Mouse (Mus musculus) layer of hippocampus, postnatal 14 days (tissue): ENCODE measurements around the gene Slc4a11. TPM values are rescaled to one million over a fixed set of nuclear protein-coding genes. Genes with fewer than 3 reads are reported as not detected.

Experiments used
- DNase-seq, 2 experiments: peaks; one replicate each; pipeline ENCODE4 v3.0.0; 2021 to 2022; ENCODE audit warnings: low spot score in 2 of 2, mixed read lengths in 1 of 2
- total RNA-seq, 2 experiments: library from RNA; stranded (reverse); gene quantifications; 2 replicates each; pipeline ENCODE4 v1.2.3; 2021

The Slc4a11 gene
- total RNA-seq, 2 experiments from 2014 or later: 0.12 to 0.48 TPM

DNA sequence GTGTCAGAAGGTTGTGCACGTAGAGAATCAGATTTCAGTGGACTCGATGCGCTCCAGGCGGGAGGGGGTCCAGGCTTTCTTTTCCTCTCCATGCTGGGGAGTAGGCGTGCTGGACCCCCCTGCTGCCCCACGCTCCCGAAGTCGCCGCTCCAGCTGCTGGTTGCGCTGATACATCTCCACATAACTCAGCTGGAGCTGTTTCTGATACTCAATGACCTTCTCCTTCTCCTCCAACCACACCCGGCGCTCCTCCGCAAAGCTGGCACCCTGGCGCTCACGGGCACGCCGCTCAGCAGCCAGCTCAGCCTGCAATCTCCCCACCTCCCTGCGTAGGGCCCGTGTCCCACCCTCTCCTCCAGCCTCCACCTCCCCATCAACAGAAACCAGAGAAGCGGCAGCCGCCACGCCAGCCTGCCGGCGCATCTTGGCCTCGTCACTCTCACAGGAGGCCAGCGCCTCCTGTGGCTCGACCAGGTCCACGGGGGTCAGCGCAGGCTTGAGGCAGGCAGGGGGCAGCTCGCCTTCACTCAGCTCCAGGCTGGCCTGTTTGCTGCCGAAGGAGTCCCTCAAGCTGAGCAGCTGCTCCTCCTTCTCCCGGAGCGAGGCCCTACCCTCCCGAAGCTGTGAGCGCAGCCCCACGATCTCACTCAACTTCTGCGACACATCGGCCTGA, 62.4 kb downstream of the Slc4a11 start:
- no peak for DNase-seq

Other genes with a start within 250 kb of the Slc4a11 start
- gene Ptpra, start 247.2 kb downstream of the Slc4a11 start, total RNA-seq: 100 to 1,000 TPM; 307 to 312 TPM
- 10 to 100 TPM; 80.2 to 82.6 TPM for gene Mrps26, start 133.8 kb downstream of the Slc4a11 start, total RNA-seq
- gene Oxt, start 121.3 kb downstream of the Slc4a11 start, total RNA-seq: not detected
- 1 to 10 TPM in 1 of 2 experiments, not detected in 1; 2.1 TPM for gene Avp, start 115.0 kb downstream of the Slc4a11 start, total RNA-seq
- 1 to 10 TPM; 8.1 to 8.2 TPM for gene Fastkd5, start 67.5 kb downstream of the Slc4a11 start, total RNA-seq
- 1 to 10 TPM; 7.3 to 8.5 TPM for gene Ubox5, start 67.5 kb downstream of the Slc4a11 start, total RNA-seq
- gene Lzts3, start 54.7 kb downstream of the Slc4a11 start, total RNA-seq: 10 to 100 TPM; 73.7 to 79.3 TPM
- 10 to 100 TPM; 80.9 to 81.2 TPM for gene Ddrgk1, start 32.9 kb downstream of the Slc4a11 start, total RNA-seq
- gene Itpa, start 29.9 kb downstream of the Slc4a11 start, total RNA-seq: 10 to 100 TPM; 37.4 to 39.9 TPM
- 10 to 100 TPM; 80.0 to 83.6 TPM for gene 4930402H24Rik, start 208.9 kb upstream of the Slc4a11 start, total RNA-seq
- 100 to 1,000 TPM; 117 to 122 TPM for gene Atrn, start 209.0 kb upstream of the Slc4a11 start, total RNA-seq